Mouse (Mus musculus): Measurements from ENCODE around the gene Slc2a2.

- TF ChIP-seq CTCF (IDR thresholded peaks at IDR 0.05; ENCODE audit: low read depth) = no peak
- peak; percentile 65 for TF ChIP-seq EP300 (IDR thresholded peaks at IDR 0.05; ENCODE audit: low read depth)
Observed at GRCm38 (mm10) chr3:28681866-28682265, 15.8 kb upstream of the Slc2a2 start.
